Mouse (Mus musculus): ENCODE measurements at regions not wholly inside any gene's neighbourhood (a gene's known extent, or its start where the extent isn't known, plus 50 kb on each side); places are given as distances from the start of the nearest gene placed in this dataset.
"Not testable (repeated sequence)": the region's sequence is repeated elsewhere in the genome, so short reads cannot be mapped to it uniquely, and the experiment has no call there.

DNA sequence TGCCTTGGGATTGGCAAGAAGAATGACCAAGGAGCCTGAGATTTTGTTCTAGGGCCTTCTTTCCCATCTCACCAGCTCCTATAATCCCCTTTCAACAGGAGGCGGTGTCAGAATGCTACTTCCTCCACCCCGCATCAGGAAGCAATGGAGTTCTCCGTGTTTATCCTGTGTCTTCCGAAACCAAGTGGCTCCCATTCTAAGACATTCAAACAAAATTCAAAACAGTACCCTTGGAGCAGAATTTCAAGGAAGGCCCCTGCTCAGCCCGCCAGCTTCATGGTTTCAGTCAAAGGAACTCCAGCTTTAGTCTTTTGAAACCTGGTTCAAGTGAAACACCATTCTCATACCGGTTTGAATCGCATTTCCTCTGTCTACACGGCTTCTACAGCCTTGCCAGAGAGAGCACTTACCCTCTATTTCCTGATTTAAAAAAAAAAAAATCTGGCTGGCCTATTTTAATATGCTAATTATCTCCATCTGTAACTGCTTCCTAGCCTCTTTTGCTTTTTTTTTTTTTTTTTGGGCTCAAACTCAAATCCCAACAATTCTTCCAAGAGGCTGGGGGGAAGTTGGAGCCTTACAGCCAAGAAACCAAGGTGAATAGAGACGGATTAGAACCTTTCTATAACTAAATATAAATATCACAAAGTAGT lies 167.7 kb upstream of the Fam3c start:
- no peak for DNase-seq (ENCODE audit: low read depth in 2 of 2, low spot score in 2 of 2)

DNA sequence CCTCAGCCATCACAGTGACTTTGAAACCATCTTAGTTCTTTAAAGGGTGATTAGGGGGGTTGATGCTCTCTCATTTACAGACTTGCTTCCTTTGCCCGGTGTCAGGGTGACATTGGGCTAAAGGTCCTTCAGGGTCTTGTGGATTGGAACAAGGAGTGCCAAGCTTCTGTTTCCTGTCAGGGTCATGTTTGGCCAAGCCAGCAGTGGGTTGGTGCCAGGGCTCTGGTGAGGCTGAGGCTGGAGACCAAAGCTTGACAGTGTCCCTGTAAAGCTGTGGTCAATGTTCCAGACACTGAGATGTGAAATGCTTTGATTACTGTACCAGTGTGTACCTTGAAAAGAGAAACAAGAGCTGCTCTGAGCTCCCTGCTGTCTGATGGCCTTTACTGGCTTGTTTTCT lies 150.8 kb upstream of the Fam3c start:
- no peak for DNase-seq (ENCODE audit: low read depth in 2 of 2, low spot score in 2 of 2)

DNA sequence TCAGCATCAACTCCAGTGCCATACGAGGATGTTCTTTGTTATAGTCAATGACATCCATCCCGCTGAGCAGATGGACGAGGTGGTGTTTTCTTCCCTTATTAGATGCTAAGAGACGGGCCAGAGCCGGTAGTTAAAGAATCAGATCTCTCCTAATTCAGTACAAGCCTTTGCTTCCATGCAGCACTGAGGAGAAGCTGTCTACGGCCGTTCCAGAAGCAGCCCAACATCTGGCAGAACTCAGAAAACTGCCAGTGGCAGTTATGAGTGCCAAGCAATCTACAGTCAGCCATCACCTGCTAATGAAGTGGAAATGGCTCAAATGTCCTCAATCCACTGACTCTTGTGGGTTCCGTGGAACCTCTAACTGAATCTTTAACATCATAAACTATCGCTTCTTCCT lies 141.3 kb upstream of the Fam3c start:
- DNase-seq (ENCODE audit: low read depth in 2 of 2, low spot score in 2 of 2): no peak

DNA sequence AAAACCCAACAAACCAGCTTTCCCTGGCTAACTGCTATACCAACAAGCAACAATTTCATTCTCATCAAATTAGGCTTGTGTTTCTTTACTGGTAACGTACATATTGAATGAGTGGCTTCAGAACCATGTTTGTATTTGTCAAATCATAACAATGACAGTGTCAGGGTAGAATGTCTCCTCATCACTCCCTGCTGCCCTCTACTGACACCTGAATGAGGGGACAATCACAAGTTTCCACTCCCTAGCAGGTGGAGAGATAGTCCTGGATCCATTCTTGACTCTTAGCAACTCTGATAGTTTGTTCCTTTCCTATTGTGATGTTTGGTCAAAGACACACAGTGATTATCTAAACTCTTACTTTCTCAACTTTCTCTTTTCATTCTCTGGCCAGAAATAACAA lies 140.4 kb upstream of the Fam3c start:
- DNase-seq (ENCODE audit: low read depth in 2 of 2, low spot score in 2 of 2): peak in 1 of 2 experiments; percentile 7

DNA sequence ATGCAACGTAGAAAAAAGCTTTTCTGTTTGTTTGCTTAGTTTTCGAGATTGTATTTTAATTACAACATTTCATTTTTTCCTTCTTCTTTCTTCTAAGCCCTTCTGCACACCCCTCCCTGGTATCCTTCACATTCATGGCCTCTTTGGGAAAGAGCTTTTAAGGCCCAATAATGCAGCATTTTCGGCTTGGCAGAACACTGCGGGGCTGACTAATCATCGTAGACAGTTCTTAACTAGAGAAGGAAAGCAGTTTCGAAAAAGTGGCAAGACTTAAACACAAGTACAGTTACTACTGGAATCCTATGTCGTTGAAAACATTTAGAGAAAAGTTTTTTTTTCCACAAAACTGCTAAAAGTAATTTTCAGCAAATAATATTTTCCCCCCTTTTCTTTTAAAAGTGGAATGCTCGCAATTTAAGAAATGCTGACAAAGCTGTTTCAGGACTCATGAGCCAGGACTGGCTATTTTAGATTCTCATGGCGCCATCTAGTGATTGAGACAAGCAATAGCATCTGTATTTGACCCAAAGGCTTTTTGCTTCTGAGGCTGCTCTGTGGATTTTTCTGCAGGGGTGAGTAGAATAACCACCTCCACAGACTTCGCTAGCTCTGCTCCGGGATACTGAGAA lies 137.7 kb upstream of the Fam3c start:
- DNase-seq (ENCODE audit: low read depth in 2 of 2, low spot score in 2 of 2): peak; percentile 12 to 50

DNA sequence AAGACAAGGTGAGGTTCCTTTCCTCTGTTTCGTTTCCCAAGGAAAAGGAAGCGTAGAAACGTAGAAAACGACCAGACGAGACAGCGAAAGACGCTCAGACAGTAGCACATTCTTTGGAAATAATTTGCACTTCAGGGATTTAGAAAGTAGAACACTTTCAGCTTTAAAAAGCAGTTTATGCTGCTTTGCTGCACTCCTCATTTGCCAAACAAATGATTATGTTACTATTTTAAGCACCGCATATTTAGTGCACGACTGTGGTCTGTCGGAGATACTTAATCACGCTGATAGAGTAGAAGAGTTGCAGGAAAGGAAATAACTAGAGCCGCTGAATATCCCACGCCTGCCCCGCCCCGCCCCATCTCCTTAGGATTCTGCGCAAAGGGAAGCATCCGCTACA lies 136.9 kb upstream of the Fam3c start:
- no peak for DNase-seq (ENCODE audit: low read depth in 2 of 2, low spot score in 2 of 2)

DNA sequence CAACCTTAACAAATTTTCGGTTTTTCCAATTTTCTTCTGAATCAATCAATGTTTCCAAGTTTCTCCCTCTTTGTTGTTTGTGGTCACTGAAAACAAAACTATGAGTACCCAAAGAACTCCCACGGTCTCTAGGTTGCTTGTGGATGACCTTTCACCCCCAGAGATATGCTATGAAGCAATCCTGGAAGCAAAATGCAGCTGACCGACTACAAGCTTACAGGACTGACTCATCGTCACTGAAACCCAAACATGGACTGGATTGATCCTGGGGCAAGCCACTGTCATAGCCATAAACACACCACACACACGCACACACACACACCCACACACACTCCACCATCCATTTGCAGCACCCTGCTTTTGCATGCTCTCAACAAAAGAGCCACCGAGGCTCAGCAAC lies 134.7 kb upstream of the Fam3c start:
- no peak for DNase-seq (ENCODE audit: low read depth in 2 of 2, low spot score in 2 of 2)

DNA sequence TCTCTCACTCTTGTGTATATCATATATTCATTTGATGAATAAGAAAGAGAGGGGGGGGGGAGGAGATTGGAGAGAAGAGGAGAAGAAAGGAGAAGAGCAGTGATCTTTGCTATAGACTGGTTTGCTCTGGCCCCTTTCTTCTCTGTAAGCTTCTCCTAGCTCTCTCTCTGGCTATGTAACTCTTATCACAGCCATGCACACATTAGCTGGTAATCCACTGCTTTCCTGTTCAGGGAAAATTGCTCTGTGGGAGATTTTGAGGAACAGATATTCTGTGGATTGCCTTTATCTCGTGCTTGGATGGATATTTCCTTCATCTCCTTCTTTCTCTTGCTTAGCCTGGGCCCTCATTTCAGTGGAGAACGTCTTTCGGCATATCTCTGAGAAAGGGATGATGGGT lies 131.4 kb upstream of the Fam3c start:
- DNase-seq (ENCODE audit: low read depth in 2 of 2, low spot score in 2 of 2): no peak

DNA sequence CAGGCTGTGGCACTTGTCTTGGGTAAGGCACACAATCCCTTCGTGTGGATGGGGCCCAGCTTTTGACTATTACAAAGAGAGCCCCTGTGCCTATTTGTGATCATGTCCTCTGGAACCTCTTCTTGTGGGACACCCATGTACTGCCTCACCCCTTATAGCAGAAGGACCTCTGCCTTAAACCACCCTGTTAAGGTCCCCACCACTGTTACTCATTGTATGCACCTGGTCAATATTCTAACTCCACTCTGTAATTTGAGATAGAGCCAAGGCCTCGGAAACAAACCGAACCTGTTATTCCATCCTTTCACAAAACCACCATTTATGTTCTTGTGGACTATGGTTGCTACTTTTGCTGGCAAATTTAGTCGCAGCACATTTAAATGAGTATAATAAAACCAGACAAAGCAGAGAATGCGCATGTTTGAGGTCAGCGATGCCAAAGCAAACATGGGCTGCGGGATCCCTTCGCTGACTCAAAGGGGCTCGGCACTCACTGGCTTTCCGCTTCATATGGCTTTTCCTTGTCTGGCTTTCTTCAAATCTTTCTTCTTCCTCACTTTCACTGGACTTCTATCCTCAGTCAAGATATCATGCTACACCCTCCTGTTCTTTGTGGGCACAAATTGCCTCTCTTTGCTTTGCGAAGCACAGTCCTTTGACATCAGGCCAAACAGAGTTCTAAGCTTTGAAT lies 129.9 kb upstream of the Fam3c start:
- no peak for DNase-seq (ENCODE audit: low read depth in 2 of 2, low spot score in 2 of 2)

DNA sequence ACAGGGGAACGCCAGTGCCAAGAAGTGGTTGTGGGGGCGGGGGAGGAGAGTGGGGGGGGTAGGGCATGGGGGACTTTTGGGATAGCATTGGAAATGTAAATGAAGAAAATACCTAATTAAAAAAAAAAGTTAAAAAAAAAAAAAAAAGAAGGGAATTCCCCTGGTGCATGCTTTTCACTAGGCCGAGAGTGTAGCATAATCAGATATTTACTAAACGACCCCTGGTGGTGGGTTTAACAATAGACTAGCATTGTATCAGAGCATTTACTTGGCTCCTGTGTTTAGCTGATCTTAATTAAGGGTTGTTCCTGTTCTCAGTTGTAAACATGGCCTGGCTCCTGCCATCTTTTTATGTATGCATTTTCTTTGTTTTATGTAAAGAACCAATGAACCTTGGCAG lies 126.2 kb upstream of the Fam3c start:
- DNase-seq (ENCODE audit: low read depth in 2 of 2, low spot score in 2 of 2): not testable (repeated sequence)

DNA sequence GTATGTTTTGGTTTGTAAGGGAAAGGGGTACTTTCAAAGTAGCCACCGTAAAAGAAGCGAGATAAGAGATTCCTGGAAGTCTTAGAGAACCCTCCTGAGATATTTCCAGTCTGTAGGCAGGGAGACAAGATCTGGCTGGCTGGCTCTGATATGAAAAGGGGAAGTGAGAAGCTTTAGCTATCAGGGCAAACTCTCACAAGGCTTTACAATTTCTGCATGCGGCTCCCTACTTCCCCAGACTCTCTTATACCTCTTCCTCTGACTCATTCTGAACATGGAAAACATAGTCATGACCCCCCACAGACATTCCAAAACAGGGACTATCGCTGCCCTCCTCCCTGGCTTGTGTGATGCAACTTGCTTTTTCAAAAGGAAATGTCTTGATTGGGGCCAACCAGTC lies 118.6 kb upstream of the Fam3c start:
- no peak for DNase-seq (ENCODE audit: low read depth in 2 of 2, low spot score in 2 of 2)

DNA sequence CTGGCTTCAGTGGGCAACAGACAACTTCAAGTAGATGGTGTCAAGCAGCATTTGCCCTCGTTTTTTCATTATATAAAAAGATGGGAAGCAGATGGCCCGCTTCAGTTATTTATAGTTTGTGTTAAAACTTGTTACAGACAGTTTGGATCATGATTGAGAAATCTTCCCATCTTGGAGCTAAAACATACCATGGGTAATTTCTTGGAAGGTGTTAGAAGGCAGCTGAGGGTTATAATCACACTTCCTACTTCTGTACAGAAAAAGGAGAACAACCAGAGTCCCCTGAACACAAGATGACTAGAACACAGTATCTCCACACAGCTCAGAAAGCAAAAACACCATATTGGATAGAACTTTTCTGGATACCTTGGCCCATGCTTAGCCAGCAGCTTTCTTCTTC lies 118.0 kb upstream of the Fam3c start:
- no peak for DNase-seq (ENCODE audit: low read depth in 2 of 2, low spot score in 2 of 2)

DNA sequence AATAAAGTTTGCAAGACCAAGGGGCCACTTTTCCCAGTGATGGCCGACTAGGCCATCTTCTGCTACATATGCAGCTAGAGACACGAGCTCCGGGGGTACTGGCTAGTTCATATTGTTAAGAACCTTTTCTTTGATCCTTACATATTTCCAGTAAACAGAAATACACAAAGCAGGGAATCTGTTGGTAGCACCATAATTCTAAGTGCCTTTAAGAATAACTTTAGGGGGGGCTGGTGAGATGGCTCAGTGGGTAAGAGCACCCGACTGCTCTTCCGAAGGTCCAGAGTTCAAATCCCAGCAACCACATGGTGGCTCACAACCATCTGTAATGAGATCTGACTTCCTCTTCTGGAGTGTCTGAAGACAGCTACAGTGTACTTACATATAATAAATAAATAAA lies 116.4 kb upstream of the Fam3c start:
- not testable (repeated sequence) for DNase-seq (ENCODE audit: low read depth in 2 of 2, low spot score in 2 of 2)

DNA sequence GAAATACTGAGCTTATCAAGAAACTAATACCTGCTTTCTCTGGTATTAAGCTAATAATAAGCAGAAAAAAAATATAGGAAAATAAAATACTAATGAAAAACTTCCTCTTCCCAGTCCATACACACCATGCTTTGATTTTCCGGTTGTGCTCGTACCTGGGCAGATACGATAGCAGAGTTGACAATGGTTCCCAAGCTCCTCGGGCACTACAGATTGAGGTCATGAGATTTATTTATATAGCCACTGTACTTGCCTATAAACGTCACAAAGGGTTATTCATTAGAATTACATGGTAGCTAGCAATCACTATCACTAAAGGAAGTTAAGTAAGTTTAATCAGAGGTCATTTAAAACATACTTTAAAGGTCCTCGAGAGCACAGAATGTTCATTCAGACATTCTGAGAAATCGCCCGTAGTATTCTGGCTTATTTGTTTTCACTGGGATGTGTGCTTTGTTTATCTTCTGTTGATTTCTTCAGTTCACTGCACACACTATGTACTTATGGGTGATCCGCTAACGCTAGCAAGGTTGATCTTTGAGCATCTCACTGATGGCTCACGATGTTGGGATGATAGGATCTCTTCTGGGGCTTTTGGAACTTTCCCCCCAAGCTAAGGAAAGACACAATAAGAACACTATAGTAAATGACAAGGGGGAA lies 111.4 kb upstream of the Fam3c start:
- DNase-seq (ENCODE audit: low read depth in 2 of 2, low spot score in 2 of 2): no peak

DNA sequence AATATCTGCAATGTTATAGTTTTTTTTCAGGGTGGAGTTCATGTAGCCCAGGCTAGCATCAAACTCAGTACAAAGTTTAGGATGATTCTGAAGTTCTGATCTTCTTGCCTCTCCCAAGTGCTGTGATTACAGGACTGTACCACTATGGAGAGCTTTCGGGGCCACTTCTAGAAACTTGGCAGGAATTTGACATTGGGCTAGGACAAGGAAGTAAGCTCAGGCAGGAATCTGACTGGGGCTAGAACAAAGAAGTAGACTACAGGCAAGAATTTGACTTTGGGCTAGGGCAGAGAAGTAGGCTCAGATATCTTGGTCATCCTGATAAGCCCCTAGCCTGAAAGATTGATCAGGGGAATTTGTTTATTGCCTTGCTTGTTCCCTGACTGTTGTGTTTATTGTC lies 109.9 kb upstream of the Fam3c start:
- no peak for DNase-seq (ENCODE audit: low read depth in 2 of 2, low spot score in 2 of 2)

DNA sequence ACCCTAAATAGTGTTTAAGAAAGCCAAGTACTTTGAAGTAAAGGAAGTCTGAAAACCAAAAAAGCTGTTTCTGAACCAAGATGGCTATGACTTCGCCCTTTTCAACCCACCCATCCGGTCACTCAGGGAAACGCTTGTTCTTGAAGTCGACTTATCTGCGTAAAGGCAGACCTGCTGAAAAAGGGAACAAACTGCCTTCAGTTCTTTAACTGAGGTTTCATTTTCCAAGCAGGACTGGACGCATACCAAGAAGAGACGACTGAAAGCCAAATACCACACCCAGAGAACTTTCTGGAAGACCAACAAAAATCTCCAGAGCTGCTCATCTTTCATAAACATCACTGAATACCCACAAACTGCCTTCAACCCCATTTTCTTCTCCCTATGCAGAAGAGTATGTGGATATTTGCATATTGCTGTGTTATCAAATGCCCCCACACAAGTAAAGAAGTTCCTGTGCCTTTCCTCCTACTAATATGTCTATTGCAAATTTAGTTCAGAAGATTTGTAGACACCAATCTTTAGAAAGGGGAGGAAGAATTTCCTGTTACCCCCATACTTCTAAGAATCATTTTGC lies 103.5 kb upstream of the Fam3c start:
- no peak for DNase-seq (ENCODE audit: low read depth in 2 of 2, low spot score in 2 of 2)

DNA sequence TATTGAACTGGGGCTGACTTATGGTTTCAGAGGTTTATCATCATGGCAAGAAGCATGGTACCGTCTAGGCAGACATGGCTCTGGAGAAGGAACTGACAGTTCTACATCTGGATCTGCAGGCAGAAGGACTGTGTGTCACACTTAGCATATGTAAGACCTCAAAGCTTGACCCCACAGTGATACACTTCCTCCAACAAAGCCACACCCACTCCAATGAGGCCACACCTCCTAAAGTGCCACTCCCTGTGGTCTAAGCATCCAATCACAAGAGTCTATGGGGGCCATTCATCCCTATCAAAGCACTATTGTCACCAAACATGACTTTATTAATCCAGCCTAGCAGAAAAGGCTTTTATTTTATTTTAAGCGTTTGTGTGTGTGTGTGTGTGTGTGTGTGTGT lies 96.2 kb upstream of the Fam3c start:
- no peak for DNase-seq (ENCODE audit: low read depth in 2 of 2, low spot score in 2 of 2)

DNA sequence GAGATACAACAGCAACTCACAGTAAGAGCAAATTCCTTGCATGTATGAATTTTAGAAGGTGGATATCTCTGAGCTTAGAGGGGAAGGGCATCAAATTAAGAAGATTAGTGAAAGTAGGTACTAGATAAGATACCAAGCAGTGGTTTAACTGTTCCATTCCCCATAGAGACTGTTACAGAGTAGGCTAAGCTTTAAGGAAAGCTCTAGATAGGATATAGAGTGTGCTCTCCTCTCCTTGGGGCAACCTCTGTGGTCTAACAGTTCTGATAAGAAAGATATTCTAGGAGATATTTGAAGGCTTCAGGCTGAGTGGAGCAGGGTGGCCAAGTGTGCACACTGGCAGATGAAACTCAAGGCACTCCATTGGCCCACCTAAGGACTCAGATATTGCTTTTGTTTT lies 94.5 kb upstream of the Fam3c start:
- no peak for DNase-seq (ENCODE audit: low read depth in 2 of 2, low spot score in 2 of 2)

DNA sequence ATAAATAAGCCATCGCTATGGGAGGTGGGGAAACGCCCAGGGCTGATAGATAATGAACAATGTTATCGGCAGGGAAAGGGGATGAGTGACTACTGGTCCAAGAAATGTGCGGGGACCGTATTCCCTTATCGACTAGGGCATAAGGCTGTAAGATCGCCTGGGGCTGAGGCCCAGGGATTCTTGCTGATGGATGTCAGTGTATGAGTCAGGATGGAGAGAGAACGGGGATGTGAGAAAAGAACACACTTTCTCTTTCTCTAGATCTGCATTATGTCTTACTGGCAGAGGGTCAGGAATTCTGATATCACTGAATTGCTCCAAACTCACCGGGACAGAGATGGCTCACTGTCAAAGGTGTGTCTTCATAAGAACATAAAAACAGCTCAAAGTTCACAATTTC lies 92.9 kb upstream of the Fam3c start:
- DNase-seq (ENCODE audit: low read depth in 2 of 2, low spot score in 2 of 2): no peak

DNA sequence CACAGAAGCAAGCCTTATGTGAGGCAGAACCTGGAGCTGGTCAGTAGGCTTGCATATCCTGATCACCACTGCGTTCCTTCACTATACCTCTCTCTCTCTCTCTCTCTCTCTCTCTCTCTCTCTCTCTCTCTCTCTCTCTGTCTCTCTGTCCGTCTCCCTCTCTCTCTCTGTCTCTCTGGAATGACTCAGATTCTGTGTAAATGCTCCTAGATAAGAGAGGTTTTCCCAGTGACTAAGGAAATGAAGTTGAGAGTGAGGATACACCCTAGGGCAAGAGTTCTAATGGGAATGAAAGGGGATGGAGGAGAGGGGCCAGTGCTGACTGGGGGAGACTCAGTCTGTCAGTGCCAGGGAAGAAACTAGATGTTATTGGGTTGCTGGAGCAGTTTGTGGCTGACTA lies 91.6 kb upstream of the Fam3c start:
- DNase-seq (ENCODE audit: low read depth in 2 of 2, low spot score in 2 of 2): no peak

DNA sequence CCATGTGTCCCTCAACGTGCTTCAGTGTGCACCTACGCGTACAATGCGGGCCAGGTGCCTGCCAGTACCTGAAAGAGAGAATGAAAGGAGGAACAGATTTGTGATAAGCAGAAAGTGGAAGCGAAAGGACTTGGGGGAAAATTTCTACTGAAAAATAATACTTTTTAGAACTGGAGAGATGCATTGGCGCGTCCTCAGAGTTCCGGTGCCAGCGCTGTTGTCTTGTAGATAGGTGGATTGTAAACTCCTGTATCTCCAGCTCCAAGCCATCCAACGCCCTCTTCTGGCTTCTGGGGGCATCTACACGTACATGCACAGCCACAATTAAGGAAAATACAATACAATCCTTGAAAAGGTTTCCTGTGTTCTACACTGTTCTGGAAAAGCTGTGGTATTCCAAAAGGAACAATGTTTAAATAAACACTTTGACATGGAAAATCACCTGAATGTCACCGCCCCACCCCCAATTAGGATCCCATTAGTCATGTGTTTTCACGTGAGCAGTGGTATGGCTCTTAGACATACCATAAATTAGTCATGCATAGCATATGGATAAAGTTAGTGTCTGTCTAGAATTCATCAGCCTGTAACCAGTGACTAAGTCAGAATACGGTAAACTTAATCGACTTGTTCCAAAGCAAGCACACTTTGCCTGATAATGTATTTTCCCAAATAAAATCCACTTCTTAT lies 90.7 kb upstream of the Fam3c start:
- no peak for DNase-seq (ENCODE audit: low read depth in 2 of 2, low spot score in 2 of 2)
